Mouse (Mus musculus) layer of hippocampus, postnatal 36 days (tissue): Measurements from ENCODE around the gene Haus2. TPM values are rescaled to one million over a fixed set of nuclear protein-coding genes. Genes with fewer than 3 reads are reported as not detected.

Experiments used
- DNase-seq, 2 experiments: peaks; one replicate each; pipeline ENCODE4 v3.0.0; 2022
- total RNA-seq, 2 experiments: library from RNA; stranded (reverse); gene quantifications; 2 replicates each; pipeline ENCODE4 v1.2.3; 2021

Gene Haus2
- total RNA-seq, 2 experiments from 2014 or later = 13.2 to 14.0 TPM

DNA sequence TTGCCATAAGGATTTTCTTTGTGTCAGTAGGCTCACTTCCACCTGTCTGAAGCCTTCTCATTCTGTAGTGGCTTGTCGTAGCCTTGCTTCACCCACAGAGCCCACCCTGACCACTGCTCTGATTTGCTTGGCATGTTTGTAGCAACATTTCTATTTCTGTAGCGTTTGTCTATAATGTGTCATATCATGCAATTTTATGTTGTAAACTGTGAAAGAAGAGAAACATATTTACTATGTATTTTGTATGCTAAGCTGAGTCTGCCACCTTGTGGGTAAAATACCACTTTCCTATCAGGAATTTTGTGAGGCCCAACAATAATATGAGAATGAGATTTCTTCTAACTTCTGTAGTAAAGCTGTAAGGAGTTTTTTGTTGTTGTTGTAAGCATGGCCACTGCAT lies 61.1 kb downstream of the Haus2 start:
- DNase-seq = no peak

Other genes with a start within 250 kb of the Haus2 start
- gene Ganc, start 205.5 kb upstream of the Haus2 start, total RNA-seq = 10 to 100 TPM; 11.0 to 11.1 TPM
- gene Tmem87a, start 205.3 kb upstream of the Haus2 start, total RNA-seq = 10 to 100 TPM; 41.2 to 43.8 TPM
- gene Capn3, start 153.4 kb upstream of the Haus2 start, total RNA-seq = 10 to 100 TPM; 19.2 to 22.5 TPM
- gene Zfp106, start 45.5 kb upstream of the Haus2 start, total RNA-seq = 100 to 1,000 TPM; 157 to 163 TPM
- 10 to 100 TPM; 19.2 to 25.1 TPM for gene Snap23, start 41.7 kb upstream of the Haus2 start, total RNA-seq
- gene Lrrc57, start 137 bp downstream of the Haus2 start, total RNA-seq = 10 to 100 TPM; 32.3 to 34.4 TPM
- gene Stard9, start 19.7 kb downstream of the Haus2 start, total RNA-seq = 1 to 10 TPM; 8.4 to 9.0 TPM
- 10 to 100 TPM; 23.7 to 25.4 TPM for gene Cdan1, start 240.7 kb downstream of the Haus2 start, total RNA-seq
- gene Ttbk2, start 241.2 kb downstream of the Haus2 start, total RNA-seq = 10 to 100 TPM; 69.6 to 72.2 TPM